Mouse (Mus musculus) brain, adult 10 weeks (tissue): ENCODE data around the gene Zkscan14. TPM values are rescaled to one million over a fixed set of nuclear protein-coding genes. Genes with fewer than 3 reads are reported as not detected.

Source experiments
- polyA plus RNA-seq: library from polyadenylated mRNA; stranded (reverse); fragments of 350-450 nt; fragmentation: Illumina TruSeq; extraction: RNeasy Lipid Tissue Mini Kit (QIAGEN cat#74804); gene quantifications from one replicate; pipeline ENCODE4 v1.2.3, GENCODE M21; 2015; ENCODE audit warnings: low read depth, low replicate concordance

Zkscan14 gene
- 11.2 TPM for polyA plus RNA-seq

DNA sequence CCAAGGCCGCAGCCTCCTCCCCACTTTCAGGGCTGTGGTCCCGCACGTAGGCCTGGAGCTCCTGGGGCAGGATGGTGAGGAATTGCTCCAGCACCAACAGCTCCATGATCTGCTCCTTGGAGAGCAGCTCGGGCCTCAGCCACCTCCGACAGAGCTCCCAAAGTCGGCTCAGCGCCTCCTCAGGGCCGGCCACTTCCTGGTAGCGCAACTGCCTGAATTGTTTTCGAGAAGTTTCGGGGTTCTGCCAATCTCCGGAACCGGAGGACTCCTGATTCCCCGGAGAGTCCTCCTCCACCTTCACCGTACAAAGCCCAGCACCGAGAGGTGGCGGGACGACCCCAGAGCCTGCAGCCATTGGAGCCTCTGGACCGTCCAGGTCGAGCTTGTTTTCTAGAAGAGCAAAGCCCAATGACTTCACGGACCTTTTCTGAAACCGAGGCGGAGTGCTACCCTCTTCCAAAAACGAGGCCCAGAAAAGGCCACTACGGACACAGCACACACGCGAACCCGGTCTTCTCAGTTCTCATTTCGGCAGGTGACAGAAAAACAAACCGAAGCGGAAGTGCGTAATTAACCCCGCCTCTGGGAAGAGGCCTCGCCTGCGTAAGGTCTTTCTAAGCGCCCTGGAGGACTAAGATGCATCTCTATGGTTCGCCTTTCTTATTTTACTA, at the start of gene Zkscan14:
Zkscan14 (minus strand) TSS at position 548 of the 671 bp plus-strand sequence.

DNA sequence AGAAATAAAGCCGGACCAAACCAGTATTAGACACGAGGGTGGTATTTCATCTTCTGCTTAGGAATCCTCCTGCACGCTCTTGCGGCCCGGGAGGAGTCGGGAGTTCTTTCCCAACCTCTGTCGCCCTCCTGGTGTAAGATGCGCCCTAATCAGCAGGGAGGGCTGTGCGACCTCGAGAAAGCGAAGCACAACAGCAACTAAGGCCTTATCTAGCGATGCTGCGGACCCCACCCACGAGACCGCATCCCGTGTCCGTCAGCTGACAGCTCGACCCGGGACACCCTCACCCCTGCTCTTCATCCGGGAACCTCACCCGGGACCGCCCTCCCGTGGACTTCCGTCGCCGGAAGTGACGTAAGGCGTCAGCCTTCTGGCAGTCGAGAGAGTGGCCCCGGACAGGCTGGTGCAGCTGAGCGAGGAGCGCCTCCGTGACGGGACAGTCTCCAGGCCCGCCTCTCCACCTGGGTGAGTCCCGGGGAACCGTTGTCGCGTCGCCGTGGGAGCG, 29.8 kb upstream of the Zkscan14 start, which contains the start of gene Zfp655:
Zfp655 (plus strand) TSS at position 349 of the 505 bp plus-strand sequence.

DNA sequence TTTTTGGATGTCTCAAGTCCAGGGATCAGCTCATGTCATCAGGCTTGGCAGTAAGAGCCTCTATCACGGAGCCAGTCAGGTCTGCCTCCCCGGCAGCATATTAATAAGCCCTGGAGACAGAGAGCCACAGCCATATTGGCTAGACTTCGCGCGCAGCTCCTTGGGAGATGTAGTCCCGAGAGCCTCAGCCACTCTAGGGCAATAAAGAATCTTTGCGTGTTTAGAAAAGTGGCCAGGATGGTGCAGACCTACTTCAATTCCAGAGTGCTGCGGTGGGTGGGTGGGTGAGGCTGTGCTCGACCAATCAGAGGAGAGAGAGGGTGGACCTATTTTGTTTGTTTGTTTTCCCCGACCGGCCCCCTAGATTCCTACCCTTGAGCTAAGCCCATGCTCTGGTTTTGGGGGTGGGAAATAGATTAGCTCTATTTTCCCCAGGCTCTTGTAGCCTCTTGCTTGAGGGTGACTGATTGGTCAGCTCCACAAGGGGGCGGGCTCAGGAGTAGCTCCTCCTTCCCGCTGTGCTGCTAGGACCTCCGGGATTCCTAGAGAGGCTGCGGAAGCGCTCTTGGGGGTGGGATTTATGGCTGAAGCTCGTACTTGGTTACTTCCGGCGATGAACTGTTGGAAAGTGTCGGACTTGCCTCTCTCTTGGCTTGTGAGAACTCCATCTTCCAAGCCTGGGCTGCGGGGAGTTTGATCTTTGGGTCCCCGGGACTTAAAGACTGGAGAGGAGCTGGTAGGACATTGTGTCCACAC, 2.4 kb upstream of the Zkscan14 start, which contains the start of gene Zkscan5:
Zkscan5 (plus strand) TSS at position 627 of the 756 bp plus-strand sequence.

DNA sequence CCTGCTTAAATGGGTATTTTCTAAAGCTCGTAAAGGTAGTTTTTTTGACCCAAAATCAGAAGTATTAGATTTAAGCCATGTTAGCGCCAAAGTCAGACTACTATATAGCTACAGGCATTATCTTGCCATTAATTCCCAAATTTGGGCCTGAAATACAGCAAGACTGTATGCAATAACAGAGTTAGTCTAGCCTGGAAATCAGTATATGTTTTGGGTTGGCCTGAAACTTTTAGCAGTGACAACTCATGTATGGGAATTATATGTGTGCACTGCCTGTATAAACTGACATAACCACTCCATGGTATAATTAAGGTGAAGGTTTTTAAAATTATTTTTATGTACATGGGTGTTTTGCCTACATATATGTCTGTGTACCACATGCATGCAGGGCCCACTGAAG, 9.7 kb downstream of the Zkscan14 start, which contains the start of gene Atp5j2:
Atp5j2 (minus strand) TSS at position 101 of the 400 bp plus-strand sequence.

DNA sequence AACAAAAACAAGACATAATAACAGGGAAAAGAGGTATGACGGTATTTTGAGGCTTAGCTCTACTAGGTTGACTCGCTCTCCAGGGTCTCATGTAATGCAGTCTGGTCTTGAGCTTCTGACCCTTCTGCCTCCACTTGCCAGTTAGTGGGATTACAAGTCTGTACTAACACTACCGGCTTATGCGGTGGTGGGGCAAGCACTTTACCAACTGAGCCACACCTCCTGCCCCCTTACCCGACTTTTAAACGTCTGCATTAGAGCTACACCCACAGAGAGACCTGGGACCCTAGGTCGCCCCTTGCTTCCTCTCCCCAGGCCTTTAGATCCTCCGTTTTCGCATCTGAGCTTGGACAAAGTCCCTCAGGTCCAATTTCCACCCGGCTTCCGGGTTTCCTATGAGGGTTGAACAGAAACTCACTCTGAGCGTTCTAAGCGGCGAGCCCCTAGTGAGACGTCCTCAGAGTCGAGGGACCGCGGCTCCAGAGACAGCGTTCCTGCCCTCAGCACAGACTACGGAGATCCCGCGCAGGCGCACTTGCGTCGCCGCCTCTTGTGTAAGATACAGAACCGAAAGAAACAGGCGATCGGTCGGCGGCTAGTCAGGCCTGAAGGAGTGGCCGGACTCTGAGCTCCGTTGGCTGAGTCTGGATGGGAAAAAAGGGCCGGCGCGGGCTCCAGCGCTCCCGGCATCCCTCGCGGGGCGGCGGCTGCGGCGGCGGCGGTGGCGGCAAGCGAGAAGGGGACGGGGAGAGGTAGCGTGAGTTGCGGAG, 34.9 kb downstream of the Zkscan14 start, which contains the start of the genes Ptcd1 and Cpsf4:
Ptcd1 (minus strand) TSS at position 573 of the 770 bp plus-strand sequence.
Cpsf4 (plus strand) TSS at position 678 of the 770 bp plus-strand sequence.

Other genes starting within 250 kb of the Zkscan14 start
- gene Smurf1, start 236.0 kb downstream of the Zkscan14 start, polyA plus RNA-seq = 23.9 TPM
- gene Gm4871, start 169.1 kb downstream of the Zkscan14 start, polyA plus RNA-seq = not detected
- gene 1700018F24Rik, start 158.9 kb downstream of the Zkscan14 start, polyA plus RNA-seq = not detected
- 286 TPM for gene Arpc1a, start 118.0 kb downstream of the Zkscan14 start, polyA plus RNA-seq
- not detected for gene Kpna7, start 117.8 kb downstream of the Zkscan14 start, polyA plus RNA-seq
- gene Arpc1b, start 87.7 kb downstream of the Zkscan14 start, polyA plus RNA-seq = 44.7 TPM
- gene Pdap1, start 61.6 kb downstream of the Zkscan14 start, polyA plus RNA-seq = 115 TPM
- gene Bud31, start 61.5 kb downstream of the Zkscan14 start, polyA plus RNA-seq = 150 TPM
- 18.1 TPM for gene Ptcd1, start 34.8 kb downstream of the Zkscan14 start, polyA plus RNA-seq
- 20.5 TPM for gene Cpsf4, start 34.7 kb downstream of the Zkscan14 start, polyA plus RNA-seq
- 411 TPM for gene Atp5j2, start 9.8 kb downstream of the Zkscan14 start, polyA plus RNA-seq
- 10.4 TPM for gene Zkscan5, start 2.7 kb upstream of the Zkscan14 start, polyA plus RNA-seq
- gene Zfp655, start 29.8 kb upstream of the Zkscan14 start, polyA plus RNA-seq = 33.8 TPM
- 11.9 TPM for gene Zscan25, start 78.6 kb upstream of the Zkscan14 start, polyA plus RNA-seq
- gene Cyp3a57, start 143.4 kb upstream of the Zkscan14 start, polyA plus RNA-seq = not detected